Mouse (Mus musculus): ENCODE measurements around the gene Olfr279. TPM values are rescaled to one million over a fixed set of nuclear protein-coding genes. Genes with fewer than 3 reads are reported as not detected.
A peak's percentile ranks its signal among the peaks of the same experiment; 100 is the strongest.

The Olfr279 gene
- total RNA-seq (2021), result not detected
- long read RNA-seq, experiment 1, result 0 reads
- long read RNA-seq, experiment 2, result 0 reads

- no peak for DNase-seq (ENCODE audit: low spot score in 2 of 2)
Observed at GRCm38 (mm10) chr15:98492102-98492501, at the start of gene Olfr279. Olfr279 (plus strand) TSS chr15:98492402.

- no peak for DNase-seq (ENCODE audit: low spot score in 2 of 2)
Observed at GRCm38 (mm10) chr15:98444561-98444960, 47.6 kb upstream of the Olfr279 start.

- no peak for DNase-seq (ENCODE audit: low spot score in 2 of 2)
Observed at GRCm38 (mm10) chr15:98448521-98448920, 43.7 kb upstream of the Olfr279 start.

- no peak for DNase-seq (ENCODE audit: low spot score in 2 of 2)
Observed at GRCm38 (mm10) chr15:98452288-98452687, 39.9 kb upstream of the Olfr279 start, which contains the start of gene Olfr281. Olfr281 (plus strand) TSS chr15:98452588.

GRCm38 (mm10) chr15:98469596-98469995 lies 22.6 kb upstream of the Olfr279 start, which contains the start of gene OR5BS1P:
OR5BS1P (plus strand) TSS chr15:98469896.
- DNase-seq (ENCODE audit: low spot score in 2 of 2), result no peak

- DNase-seq (ENCODE audit: low spot score in 2 of 2), result no peak
Observed at GRCm38 (mm10) chr15:98471539-98471938, 20.7 kb upstream of the Olfr279 start.

- no peak for DNase-seq (ENCODE audit: low spot score in 2 of 2)
Observed at GRCm38 (mm10) chr15:98474958-98475357, 17.2 kb upstream of the Olfr279 start.

GRCm38 (mm10) chr15:98475382-98475781 lies 16.8 kb upstream of the Olfr279 start:
- DNase-seq (ENCODE audit: low spot score in 2 of 2), result peak in 1 of 2 experiments; percentile 30

- DNase-seq (ENCODE audit: low spot score in 2 of 2), result no peak
Observed at GRCm38 (mm10) chr15:98476281-98476680, 15.9 kb upstream of the Olfr279 start.

GRCm38 (mm10) chr15:98479568-98480102 lies 12.6 kb upstream of the Olfr279 start:
- DNase-seq (ENCODE audit: low spot score in 2 of 2), result no peak

GRCm38 (mm10) chr15:98482701-98483100 lies 9.5 kb upstream of the Olfr279 start, which contains the start of gene Lalba:
Lalba (minus strand) TSS chr15:98482721.
- no peak for DNase-seq (ENCODE audit: low spot score in 2 of 2)

- no peak for DNase-seq (ENCODE audit: low spot score in 2 of 2)
Observed at GRCm38 (mm10) chr15:98483907-98484886, 8.0 kb upstream of the Olfr279 start.

- no peak for DNase-seq (ENCODE audit: low spot score in 2 of 2)
Observed at GRCm38 (mm10) chr15:98486433-98487021, 5.7 kb upstream of the Olfr279 start.

GRCm38 (mm10) chr15:98491332-98491731 lies 870 bp upstream of the Olfr279 start:
- no peak for DNase-seq (ENCODE audit: low spot score in 2 of 2)

- DNase-seq (ENCODE audit: low spot score in 2 of 2), result no peak
Observed at GRCm38 (mm10) chr15:98497631-98498030, 5.4 kb downstream of the Olfr279 start.

- no peak for DNase-seq (ENCODE audit: low spot score in 2 of 2)
Observed at GRCm38 (mm10) chr15:98503317-98503716, 11.1 kb downstream of the Olfr279 start.

GRCm38 (mm10) chr15:98504514-98504913 lies 12.3 kb downstream of the Olfr279 start:
- peak in 1 of 2 experiments; percentile 34 for DNase-seq (ENCODE audit: low spot score in 2 of 2)

GRCm38 (mm10) chr15:98506253-98506957 lies 14.2 kb downstream of the Olfr279 start:
- DNase-seq (ENCODE audit: low spot score in 2 of 2), result no peak

GRCm38 (mm10) chr15:98507321-98507720 lies 15.1 kb downstream of the Olfr279 start:
- DNase-seq (ENCODE audit: low spot score in 2 of 2), result no peak

- DNase-seq (ENCODE audit: low spot score in 2 of 2), result no peak
Observed at GRCm38 (mm10) chr15:98509387-98509786, 17.2 kb downstream of the Olfr279 start.

Data from adrenal gland, postnatal 4 days (tissue).